Mouse (Mus musculus) large intestine, adult 2 months (tissue): ENCODE data around the gene Ifrd1. TPM values are rescaled to one million over a fixed set of nuclear protein-coding genes. Genes with fewer than 3 reads are reported as not detected.

Source experiments
- polyA plus RNA-seq: library from polyadenylated mRNA; depleted of rRNA; stranded (reverse); fragments of >200 nt; gene quantifications from 2 replicates; pipeline ENCODE4 v1.2.3, GENCODE M21; 2012; rRNA removed

Ifrd1 gene
- polyA plus RNA-seq, 1 experiment = 15.3 TPM

Other genes with a start within 250 kb of the Ifrd1 start
- 9.2 and 13.4 TPM in 2 replicates for gene Arl4a, start 210.5 kb downstream of the Ifrd1 start, polyA plus RNA-seq
- 45.1 and 66.4 TPM in 2 replicates for gene Scin, start 114.3 kb downstream of the Ifrd1 start, polyA plus RNA-seq
- not detected in 2 replicates for gene Lsmem1, start 49.0 kb downstream of the Ifrd1 start, polyA plus RNA-seq
- 5.9 and 6.4 TPM in 2 replicates for gene Zfp277, start 197.4 kb upstream of the Ifrd1 start, polyA plus RNA-seq
- gene Dock4, start 197.4 kb upstream of the Ifrd1 start, polyA plus RNA-seq = 0.69 and 1.1 TPM in 2 replicates